Mouse (Mus musculus): Measurements from ENCODE around the gene Zfp36l2.

DNA sequence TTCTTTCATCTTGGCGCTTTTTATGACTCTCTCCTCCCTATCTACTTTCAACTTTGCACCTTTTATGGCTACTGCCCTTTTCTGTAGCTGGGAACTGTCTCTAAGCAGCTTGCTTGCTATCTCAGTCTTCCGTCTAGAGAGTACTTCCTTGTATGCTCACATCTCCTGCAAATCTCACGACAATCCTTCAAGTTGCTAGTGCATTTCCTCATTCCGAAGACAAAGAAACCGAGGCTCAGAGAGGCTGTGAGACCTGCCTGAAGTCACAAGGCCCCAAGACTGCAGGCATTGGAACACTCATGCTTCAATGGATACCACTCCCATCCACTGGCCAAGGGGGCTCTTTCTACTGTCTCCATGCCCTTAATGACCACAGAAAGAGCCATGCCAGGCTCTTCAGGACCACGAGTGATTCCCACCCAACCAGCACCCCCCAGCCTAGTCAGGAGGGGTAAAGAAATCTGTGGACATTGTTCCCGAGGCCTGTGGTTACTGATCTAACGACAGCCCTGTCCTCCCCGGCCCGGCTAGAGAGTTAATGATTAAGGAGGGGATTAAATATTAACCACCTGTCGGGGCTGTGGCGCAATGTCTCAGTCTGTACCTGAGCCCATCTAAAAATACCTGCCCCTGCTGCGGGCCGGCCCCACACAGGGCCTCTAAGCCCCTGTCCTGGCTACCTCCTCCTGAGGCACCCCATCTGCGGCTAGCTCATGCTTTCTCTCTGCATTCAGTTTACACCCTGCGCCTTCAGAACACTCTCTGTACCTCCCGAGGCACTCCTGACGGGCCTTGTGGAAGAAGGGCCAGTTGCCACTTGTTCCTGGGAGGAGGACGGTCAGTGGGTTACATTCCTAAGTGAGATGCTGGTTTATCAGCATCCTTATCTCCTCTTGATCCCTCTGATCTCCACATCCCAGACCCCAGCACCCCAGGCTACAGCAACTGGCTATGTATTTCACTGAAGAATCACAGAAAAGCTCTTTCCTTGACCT, 30.7 kb downstream of the Zfp36l2 start:
- TF ChIP-seq POLR2A (IDR thresholded peaks at IDR 0.05; ENCODE audit: insufficient read depth, low read depth, low read length) (no peak), CTCF (IDR thresholded peaks at IDR 0.05; ENCODE audit: insufficient read depth, low read depth, low read length) (no peak)

Data from olfactory bulb, adult 2 months (tissue).